Mouse (Mus musculus): ENCODE measurements around the gene Alg13. TPM values are rescaled to one million over a fixed set of nuclear protein-coding genes. Genes with fewer than 3 reads are reported as not detected.

Alg13 gene
- 1.9 and 3.3 TPM in 2 replicates for polyA plus RNA-seq (2012; rRNA removed)

DNA sequence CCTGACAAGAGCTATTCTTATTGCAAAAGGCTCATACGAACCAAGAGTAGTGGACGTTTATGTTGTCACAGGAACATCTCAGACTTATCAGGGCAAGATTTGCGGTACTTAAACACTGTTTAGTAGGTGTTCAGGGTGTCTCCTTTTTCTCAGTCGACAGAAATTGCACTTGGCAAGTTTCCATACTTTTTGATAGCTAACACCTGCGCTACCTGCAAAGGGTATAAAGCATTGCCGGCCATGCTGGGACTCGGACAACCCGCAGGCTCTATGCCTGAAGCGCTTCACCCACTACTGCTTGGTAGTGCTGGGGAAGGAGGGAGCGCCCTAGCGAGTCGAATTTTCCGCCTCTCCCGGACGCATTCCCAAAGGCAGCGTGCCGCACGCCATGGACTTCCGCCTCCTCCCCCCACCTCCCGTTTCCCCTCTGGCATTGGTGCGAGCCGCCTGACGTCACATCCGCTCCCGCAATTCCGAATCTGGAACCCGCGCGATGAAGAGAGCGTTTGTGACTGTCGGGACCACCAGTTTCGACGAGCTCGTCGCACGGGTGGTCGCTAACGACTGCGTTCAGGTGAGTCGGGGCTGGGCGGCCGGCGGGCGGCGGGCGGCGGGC, at the start of gene Alg13:
Gene Alg13 (plus strand): TSS at position 257 of the 616 bp plus-strand sequence.

Other genes with a start within 250 kb of the Alg13 start
- gene A730046J19Rik, start 164.1 kb upstream of the Alg13 start, polyA plus RNA-seq (2012; rRNA removed), result not detected in 2 replicates
- gene Trpc5os, start 138.8 kb downstream of the Alg13 start, polyA plus RNA-seq (2012; rRNA removed), result not detected in 2 replicates